Mouse (Mus musculus) R1 (cell line): ENCODE measurements at regions not wholly inside any gene's neighbourhood (a gene's known extent, or its start where the extent isn't known, plus 50 kb on each side); places are given as distances from the start of the nearest gene placed in this dataset.

Experiments
- DNase-seq: peaks from one replicate; pipeline ENCODE4 v3.0.0-alpha.2; 2018; ENCODE audit warnings: low read depth, low spot score

- DNase-seq, result no peak
Observed at GRCm38 (mm10) chr4:8374737-8375489, 136.1 kb upstream of the Car8 start.

- DNase-seq, result no peak
Observed at GRCm38 (mm10) chr4:8374061-8374460, 135.2 kb upstream of the Car8 start.

- peak; percentile 46 for DNase-seq
Observed at GRCm38 (mm10) chr4:8372069-8372468, 133.2 kb upstream of the Car8 start.

GRCm38 (mm10) chr4:8370786-8371185, 131.9 kb upstream of the Car8 start:
- no peak for DNase-seq

GRCm38 (mm10) chr4:8367487-8368276, 128.8 kb upstream of the Car8 start:
- peak; percentile 81 for DNase-seq

GRCm38 (mm10) chr4:8366978-8367377, 128.1 kb upstream of the Car8 start:
- DNase-seq, result no peak

- DNase-seq, result no peak
Observed at GRCm38 (mm10) chr4:8362409-8362808, 123.6 kb upstream of the Car8 start.

GRCm38 (mm10) chr4:8361931-8362330, 123.1 kb upstream of the Car8 start:
- DNase-seq, result no peak

GRCm38 (mm10) chr4:8361305-8361704, 122.5 kb upstream of the Car8 start:
- DNase-seq, result no peak

GRCm38 (mm10) chr4:8357443-8357842, 118.6 kb upstream of the Car8 start:
- no peak for DNase-seq

- DNase-seq, result no peak
Observed at GRCm38 (mm10) chr4:8341928-8342327, 103.1 kb upstream of the Car8 start.

GRCm38 (mm10) chr4:8309241-8309987, 70.6 kb upstream of the Car8 start:
- DNase-seq, result no peak

- DNase-seq, result no peak
Observed at GRCm38 (mm10) chr4:8292563-8292962, 53.7 kb upstream of the Car8 start.

GRCm38 (mm10) chr4:8291528-8292492, 53.0 kb upstream of the Car8 start:
- DNase-seq, result peak; percentile 4

GRCm38 (mm10) chr4:8289901-8290300, 51.1 kb upstream of the Car8 start:
- no peak for DNase-seq
